Mouse (Mus musculus): ENCODE measurements around the gene Acrbp. TPM values are rescaled to one million over a fixed set of nuclear protein-coding genes. Genes with fewer than 3 reads are reported as not detected.
"Not testable (repeated sequence)": the region's sequence is repeated elsewhere in the genome, so short reads cannot be mapped to it uniquely, and the experiment has no call there.

Acrbp gene
- polyA plus RNA-seq, 1 experiment from 2014 or later: 8.0 TPM

GRCm38 (mm10) chr6:125040221-125040620 is 9.3 kb upstream of the Acrbp start:
- H3K4me1 ChIP-seq: peaks cover 9% of the 10 kb centered on the region; the same call in 1 of the 2 replicates
- 19% methylated on average over 7 of the region's 7 CpGs for WGBS
- no peaks in the 10 kb centered on the region for H3K9me3 ChIP-seq
- no peak for DNase-seq (ENCODE audit: low spot score)
- H3K4me3 ChIP-seq: peak overlapping the region; percentile 75
- H3K36me3 ChIP-seq: peaks cover 43% of the 10 kb centered on the region
- peak overlapping the region; percentile 90 for H3K27ac ChIP-seq
- no peaks in the 10 kb centered on the region for H3K27me3 ChIP-seq (ENCODE audit: insufficient read depth, poor library complexity, severe bottlenecking)

GRCm38 (mm10) chr6:125041047-125041446 is 8.4 kb upstream of the Acrbp start:
- no peak for DNase-seq (ENCODE audit: low spot score)
- peaks cover 41% of the 10 kb centered on the region for H3K36me3 ChIP-seq
- H3K4me3 ChIP-seq: no peak overlapping the region
- peaks cover 9% of the 10 kb centered on the region; the same call in 1 of the 2 replicates for H3K4me1 ChIP-seq
- H3K27me3 ChIP-seq (ENCODE audit: insufficient read depth, poor library complexity, severe bottlenecking): no peaks in the 10 kb centered on the region
- H3K27ac ChIP-seq: no peak overlapping the region
- WGBS: 83% methylated on average over 7 of the region's 7 CpGs
- H3K9me3 ChIP-seq: no peaks in the 10 kb centered on the region

- Histone ChIP-seq H3K4me1 (peaks cover 9% of the 10 kb centered on the region; the same call in 1 of the 2 replicates), H3K9me3 (no peaks in the 10 kb centered on the region), H3K27ac (no peak overlapping the region), H3K36me3 (peaks cover 41% of the 10 kb centered on the region), H3K27me3 (ENCODE audit: insufficient read depth, poor library complexity, severe bottlenecking) (no peaks in the 10 kb centered on the region), H3K4me3 (no peak overlapping the region)
- DNase-seq (ENCODE audit: low spot score): no peak
- WGBS: 81% methylated on average over 7 of the region's 7 CpGs
Observed at GRCm38 (mm10) chr6:125042081-125042480, 7.4 kb upstream of the Acrbp start.

- peak; percentile 90 for DNase-seq (ENCODE audit: low spot score)
- H3K4me3 ChIP-seq: no peak overlapping the region
- H3K27me3 ChIP-seq (ENCODE audit: insufficient read depth, poor library complexity, severe bottlenecking): peaks cover 4% of the 10 kb centered on the region; the same call in 1 of the 2 replicates
- no peaks in the 10 kb centered on the region for H3K9me3 ChIP-seq
- WGBS: 38% methylated on average over 5 of the region's 5 CpGs
- no peak overlapping the region for H3K27ac ChIP-seq
- H3K4me1 ChIP-seq: peaks cover 5% of the 10 kb centered on the region; the same call in 1 of the 2 replicates
- peaks cover 81% of the 10 kb centered on the region for H3K36me3 ChIP-seq
Observed at GRCm38 (mm10) chr6:125046691-125047090, 2.8 kb upstream of the Acrbp start.

- Histone ChIP-seq H3K27me3 (ENCODE audit: insufficient read depth, poor library complexity, severe bottlenecking) (peaks cover 4% of the 10 kb centered on the region; the same call in 1 of the 2 replicates), H3K9me3 (no peaks in the 10 kb centered on the region), H3K4me1 (peaks cover 5% of the 10 kb centered on the region; the same call in 1 of the 2 replicates), H3K36me3 (peaks cover 78% of the 10 kb centered on the region), H3K27ac (no peak overlapping the region), H3K4me3 (no peak overlapping the region)
- WGBS: 57% methylated on average over 5 of the region's 5 CpGs
- DNase-seq (ENCODE audit: low spot score): no peak
Observed at GRCm38 (mm10) chr6:125051237-125051636, 1.7 kb downstream of the Acrbp start.

GRCm38 (mm10) chr6:125061493-125061892 is 12.0 kb downstream of the Acrbp start:
- Histone ChIP-seq H3K4me3 (no peak overlapping the region), H3K36me3 (no peaks in the 10 kb centered on the region), H3K4me1 (peaks cover 18% of the 10 kb centered on the region), H3K27ac (peak overlapping the region; percentile 18; the same call in 1 of the 2 replicates), H3K27me3 (ENCODE audit: insufficient read depth, poor library complexity, severe bottlenecking) (no peaks in the 10 kb centered on the region), H3K9me3 (no peaks in the 10 kb centered on the region)
- no peak for DNase-seq (ENCODE audit: low spot score)
- WGBS: 9% methylated on average over 6 of the region's 6 CpGs

- no peak for DNase-seq (ENCODE audit: low spot score)
- WGBS: 80% methylated on average over 5 of the region's 5 CpGs
Observed at GRCm38 (mm10) chr6:125062511-125062910, 13.0 kb downstream of the Acrbp start.

GRCm38 (mm10) chr6:125063906-125064305 is 14.4 kb downstream of the Acrbp start:
- Histone ChIP-seq H3K4me3 (no peak overlapping the region), H3K27me3 (ENCODE audit: insufficient read depth, poor library complexity, severe bottlenecking) (peaks cover 7% of the 10 kb centered on the region; the same call in 1 of the 2 replicates), H3K36me3 (no peaks in the 10 kb centered on the region), H3K27ac (no peak overlapping the region), H3K4me1 (peaks cover 18% of the 10 kb centered on the region), H3K9me3 (no peaks in the 10 kb centered on the region)
- WGBS: 79% methylated on average over 6 of the region's 6 CpGs
- DNase-seq (ENCODE audit: low spot score): no peak

More at GRCm38 (mm10) chr6:125062511-125062910, 13.0 kb downstream of the Acrbp start:
- Histone ChIP-seq H3K4me3 (no peak overlapping the region), H3K4me1 (peaks cover 18% of the 10 kb centered on the region), H3K27ac (no peak overlapping the region), H3K9me3 (no peaks in the 10 kb centered on the region), H3K36me3 (no peaks in the 10 kb centered on the region), H3K27me3 (ENCODE audit: insufficient read depth, poor library complexity, severe bottlenecking) (no peaks in the 10 kb centered on the region)

- H3K27ac ChIP-seq; H3K27me3 ChIP-seq (ENCODE audit: insufficient read depth, poor library complexity, severe bottlenecking); DNase-seq (ENCODE audit: low spot score); H3K36me3 ChIP-seq; H3K9me3 ChIP-seq; H3K4me3 ChIP-seq: not testable (repeated sequence)
- no CpG with 5 or more reads among the region's 1 CpGs for WGBS
- peaks cover 18% of the 10 kb centered on the region for H3K4me1 ChIP-seq
Observed at GRCm38 (mm10) chr6:125065223-125065622, 15.7 kb downstream of the Acrbp start.

- H3K4me1 ChIP-seq: peaks cover 14% of the 10 kb centered on the region
- no peak for DNase-seq (ENCODE audit: low spot score)
- no peaks in the 10 kb centered on the region for H3K36me3 ChIP-seq
- peaks cover 7% of the 10 kb centered on the region; the same call in 1 of the 2 replicates for H3K27me3 ChIP-seq (ENCODE audit: insufficient read depth, poor library complexity, severe bottlenecking)
- 48% methylated on average over 8 of the region's 8 CpGs for WGBS
- no peaks in the 10 kb centered on the region for H3K9me3 ChIP-seq
- no peak within 1 kb of the TSS for H3K4me3 ChIP-seq
- no peak within 1 kb of the TSS for H3K27ac ChIP-seq
Observed at GRCm38 (mm10) chr6:125067571-125067995, 18.1 kb downstream of the Acrbp start, which contains the start of gene Lpar5. Gene Lpar5, plus strand, starts transcription at chr6:125067920.

GRCm38 (mm10) chr6:125071170-125071895 is 21.8 kb downstream of the Acrbp start:
- 75% methylated on average over 18 of the region's 18 CpGs for WGBS
- H3K4me3 ChIP-seq: no peak overlapping the region
- H3K4me1 ChIP-seq: peaks cover 12% of the 10 kb centered on the region
- no peaks in the 10 kb centered on the region for H3K36me3 ChIP-seq
- no peak overlapping the region for H3K27ac ChIP-seq
- H3K9me3 ChIP-seq: no peaks in the 10 kb centered on the region
- H3K27me3 ChIP-seq (ENCODE audit: insufficient read depth, poor library complexity, severe bottlenecking): peaks cover 12% of the 10 kb centered on the region
- no peak for DNase-seq (ENCODE audit: low spot score)

- Histone ChIP-seq H3K4me3 (no peak overlapping the region), H3K27me3 (ENCODE audit: insufficient read depth, poor library complexity, severe bottlenecking) (peaks cover 12% of the 10 kb centered on the region), H3K27ac (0 out of 2 replicates have a peak overlapping the region, but pooled peaks have one; percentile 32), H3K4me1 (peaks cover 12% of the 10 kb centered on the region), H3K9me3 (no peaks in the 10 kb centered on the region), H3K36me3 (no peaks in the 10 kb centered on the region)
- DNase-seq (ENCODE audit: low spot score): no peak
- 32% methylated on average over 2 of the region's 2 CpGs for WGBS
Observed at GRCm38 (mm10) chr6:125071896-125072279, 22.4 kb downstream of the Acrbp start.

GRCm38 (mm10) chr6:125073825-125074224 is 24.3 kb downstream of the Acrbp start:
- 62% methylated on average over 8 of the region's 8 CpGs for WGBS
- H3K36me3 ChIP-seq: no peaks in the 10 kb centered on the region
- DNase-seq (ENCODE audit: low spot score): no peak

More at GRCm38 (mm10) chr6:125073825-125074224, 24.3 kb downstream of the Acrbp start:
- Histone ChIP-seq H3K4me3 (no peak overlapping the region), H3K4me1 (peaks cover 12% of the 10 kb centered on the region), H3K27ac (no peak overlapping the region), H3K9me3 (no peaks in the 10 kb centered on the region), H3K27me3 (ENCODE audit: insufficient read depth, poor library complexity, severe bottlenecking) (peaks cover 4% of the 10 kb centered on the region)
